Mouse (Mus musculus) kidney, adult 2 months (tissue): ENCODE results near the gene Fam216a. TPM values are rescaled to one million over a fixed set of nuclear protein-coding genes. Genes with fewer than 3 reads are reported as not detected.

ENCODE experiments used
- DNase-seq: peaks from one replicate; pipeline ENCODE4 v3.0.0; 2021
- H3K27ac ChIP-seq: fragments of 200-500 bp; 2 replicates; pipeline ENCODE4 v1.5.1; 2012; ENCODE audit warnings: low read depth, low read length, control low read depth, inconsistent platforms; ENCODE audit not compliant: insufficient read depth
- H3K27me3 ChIP-seq: fragments of 200-500 bp; replicated peaks from 2 replicates; pipeline ENCODE4 v1.6.1; 2012; ENCODE audit warnings: mild to moderate bottlenecking, moderate library complexity, low read length, inconsistent platforms; ENCODE audit not compliant: control insufficient read depth, insufficient read depth
- H3K36me3 ChIP-seq: fragments of 200-500 bp; 2 replicates; pipeline ENCODE4 v1.6.1; 2012; ENCODE audit warnings: mild to moderate bottlenecking, moderate library complexity, low read length, inconsistent platforms; ENCODE audit not compliant: control insufficient read depth, insufficient read depth
- H3K4me1 ChIP-seq: fragments of 200-500 bp; 2 replicates; pipeline ENCODE4 v1.6.1; 2011; ENCODE audit warnings: low read length; ENCODE audit not compliant: control insufficient read depth, insufficient read depth
- H3K4me3 ChIP-seq: fragments of 200-500 bp; 2 replicates; pipeline ENCODE4 v1.5.1; 2011; ENCODE audit warnings: mild to moderate bottlenecking, low read depth, low read length, control low read depth; ENCODE audit not compliant: insufficient read depth
- CTCF ChIP-seq: fragments of 200-500 bp; conservative IDR thresholded peaks from 2 replicates; pipeline ENCODE4 v1.5.1; 2011; ENCODE audit warnings: low read depth, mild to moderate bottlenecking, control low read depth, low read length, moderate library complexity, mixed read lengths; ENCODE audit not compliant: insufficient read depth, insufficient read length
- POLR2A ChIP-seq: fragments of 200-500 bp; IDR thresholded peaks from one replicate; pipeline ENCODE4 v1.6.1; 2011; ENCODE audit warnings: low read depth, low read length, control low read depth
- WGBS: fragments of 180-500 bp; shearing (Covaris S2); methylation state at CpG from one replicate; pipeline ENCODE4 v1.1.7; 2018; 5-methylcytosine and 5-hydroxymethylcytosine counted together
- polyA plus RNA-seq: library from polyadenylated mRNA; depleted of rRNA; stranded (reverse); fragments of >200 nt; gene quantifications from 2 replicates; pipeline ENCODE4 v1.2.3, GENCODE M21; 2012

Fam216a gene
- polyA plus RNA-seq, 1 experiment, result 20.8 TPM

GRCm38 (mm10) chr5:122391178-122391785, 19.1 kb upstream of the Fam216a start:
- peaks cover 8% of the 10 kb centered on the region for H3K4me1 ChIP-seq
- H3K4me3 ChIP-seq, result no peak overlapping the region
- no peak overlapping the region for H3K27ac ChIP-seq
- WGBS, result 50% methylated on average over 16 of the region's 16 CpGs
- no peak for DNase-seq
- H3K27me3 ChIP-seq, result no peaks in the 10 kb centered on the region
- H3K36me3 ChIP-seq, result no peaks in the 10 kb centered on the region
- TF ChIP-seq CTCF (no peak), POLR2A (no peak)

DNA sequence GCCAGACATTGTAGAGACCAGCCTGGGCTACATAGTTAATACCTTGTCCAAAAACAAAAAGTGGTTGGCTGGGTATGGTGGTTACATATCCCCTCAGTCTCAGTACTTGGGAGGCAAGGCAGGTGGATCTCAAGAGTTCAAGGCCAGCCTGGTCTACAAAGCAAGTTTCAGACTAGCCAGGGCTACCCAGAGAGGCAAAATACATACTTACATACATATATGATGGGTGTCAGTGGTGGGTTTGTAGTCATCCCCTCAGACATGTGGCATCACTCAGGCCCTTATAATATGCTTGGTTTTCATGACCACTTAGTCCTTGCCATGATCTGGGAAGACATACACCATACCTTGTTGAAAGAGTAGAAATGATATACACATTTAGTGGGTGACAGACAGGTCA, 18.5 kb upstream of the Fam216a start:
- no peaks in the 10 kb centered on the region for H3K36me3 ChIP-seq
- H3K27me3 ChIP-seq, result no peaks in the 10 kb centered on the region
- peaks cover 8% of the 10 kb centered on the region for H3K4me1 ChIP-seq
- H3K27ac ChIP-seq, result no peak overlapping the region
- DNase-seq, result no peak
- TF ChIP-seq POLR2A, result no peak
- no peak for TF ChIP-seq CTCF
- H3K4me3 ChIP-seq, result no peak overlapping the region

DNA sequence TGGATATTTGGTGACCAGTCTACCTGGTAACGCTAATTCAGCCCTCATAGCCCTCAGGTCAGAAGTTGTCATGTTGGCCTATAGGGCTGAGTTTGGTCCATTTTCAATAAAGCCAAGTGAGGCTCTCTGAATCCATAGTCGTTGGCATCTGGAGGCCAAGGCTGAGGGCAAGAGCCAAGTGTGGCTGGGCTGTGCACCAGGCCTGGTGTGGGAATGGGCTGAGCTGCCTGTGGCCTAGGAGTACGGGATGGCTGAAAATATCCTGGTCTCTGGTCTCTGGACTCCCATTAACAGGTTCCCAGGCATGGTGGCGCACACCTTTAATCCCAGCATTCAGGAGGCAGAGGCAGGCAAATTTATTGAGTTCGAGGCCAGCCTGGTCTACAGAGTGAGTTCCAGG, 17.8 kb upstream of the Fam216a start:
- H3K36me3 ChIP-seq, result no peaks in the 10 kb centered on the region
- no peaks in the 10 kb centered on the region for H3K27me3 ChIP-seq
- no peak for TF ChIP-seq CTCF
- no peak for TF ChIP-seq POLR2A
- no peak overlapping the region for H3K27ac ChIP-seq
- H3K4me1 ChIP-seq, result peaks cover 8% of the 10 kb centered on the region
- H3K4me3 ChIP-seq, result no peak overlapping the region
- WGBS, result 92% methylated on average over 5 of the region's 5 CpGs
- no peak for DNase-seq

- H3K4me1 ChIP-seq, result no peaks in the 10 kb centered on the region
- DNase-seq, result peak; percentile 78
- no peak overlapping the region for H3K27ac ChIP-seq
- WGBS, result 42% methylated on average over 11 of the region's 11 CpGs
- H3K36me3 ChIP-seq, result peaks cover 2% of the 10 kb centered on the region
- H3K27me3 ChIP-seq, result no peaks in the 10 kb centered on the region
- no peak for TF ChIP-seq POLR2A
- peak; percentile 94 for TF ChIP-seq CTCF
- no peak overlapping the region for H3K4me3 ChIP-seq
These were observed 7.4 kb upstream of the Fam216a start for GRCm38 (mm10) chr5:122379374-122380155.

DNA sequence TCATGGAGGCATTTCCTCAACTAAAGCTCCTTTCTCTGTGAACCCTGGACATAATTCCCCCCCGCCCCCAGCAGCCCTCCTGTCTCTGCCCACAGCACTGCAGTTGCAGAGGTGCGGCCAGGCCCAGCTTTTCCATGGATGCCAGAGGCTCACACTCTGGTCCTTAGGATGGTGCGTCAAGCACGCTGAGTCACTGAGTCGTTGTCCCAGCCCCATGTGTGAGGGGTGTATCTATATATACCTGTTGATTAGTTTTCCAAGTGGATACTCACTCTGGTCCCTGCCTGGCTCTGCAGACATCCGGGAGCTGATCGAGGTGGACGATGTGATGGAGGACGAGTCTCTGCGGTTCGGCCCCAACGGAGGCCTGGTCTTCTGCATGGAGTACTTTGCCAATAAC, 6.0 kb upstream of the Fam216a start:
- 94% methylated on average over 12 of the region's 12 CpGs for WGBS
- no peak for TF ChIP-seq POLR2A
- TF ChIP-seq CTCF, result no peak

GRCm38 (mm10) chr5:122377101-122377833, 5.1 kb upstream of the Fam216a start:
- 88% methylated on average over 4 of the region's 4 CpGs for WGBS
- Histone ChIP-seq H3K4me1 (no peaks in the 10 kb centered on the region), H3K4me3 (no peak overlapping the region), H3K36me3 (peaks cover 2% of the 10 kb centered on the region), H3K27ac (no peak overlapping the region), H3K27me3 (no peaks in the 10 kb centered on the region)
- DNase-seq, result no peak
- no peak for TF ChIP-seq CTCF
- no peak for TF ChIP-seq POLR2A

More for the DNA sequence above, 6.0 kb upstream of the Fam216a start:
- no peak overlapping the region for H3K27ac ChIP-seq
- H3K4me1 ChIP-seq, result no peaks in the 10 kb centered on the region
- H3K27me3 ChIP-seq, result no peaks in the 10 kb centered on the region
- peaks cover 2% of the 10 kb centered on the region for H3K36me3 ChIP-seq
- DNase-seq, result no peak
- no peak overlapping the region for H3K4me3 ChIP-seq

- Histone ChIP-seq H3K4me1 (no peaks in the 10 kb centered on the region), H3K4me3 (peak overlapping the region; percentile 79), H3K27me3 (no peaks in the 10 kb centered on the region), H3K27ac (peak overlapping the region; percentile 67; the same call in 1 of the 2 replicates), H3K36me3 (no peaks in the 10 kb centered on the region)
- no peak for TF ChIP-seq CTCF
- no peak for TF ChIP-seq POLR2A
- no peak for DNase-seq
- 12% methylated on average over 5 of the region's 5 CpGs for WGBS
These were observed 714 bp upstream of the Fam216a start for GRCm38 (mm10) chr5:122372878-122373277.
